Mouse (Mus musculus): ENCODE results near the gene Bdp1.

Bdp1 gene

DNA sequence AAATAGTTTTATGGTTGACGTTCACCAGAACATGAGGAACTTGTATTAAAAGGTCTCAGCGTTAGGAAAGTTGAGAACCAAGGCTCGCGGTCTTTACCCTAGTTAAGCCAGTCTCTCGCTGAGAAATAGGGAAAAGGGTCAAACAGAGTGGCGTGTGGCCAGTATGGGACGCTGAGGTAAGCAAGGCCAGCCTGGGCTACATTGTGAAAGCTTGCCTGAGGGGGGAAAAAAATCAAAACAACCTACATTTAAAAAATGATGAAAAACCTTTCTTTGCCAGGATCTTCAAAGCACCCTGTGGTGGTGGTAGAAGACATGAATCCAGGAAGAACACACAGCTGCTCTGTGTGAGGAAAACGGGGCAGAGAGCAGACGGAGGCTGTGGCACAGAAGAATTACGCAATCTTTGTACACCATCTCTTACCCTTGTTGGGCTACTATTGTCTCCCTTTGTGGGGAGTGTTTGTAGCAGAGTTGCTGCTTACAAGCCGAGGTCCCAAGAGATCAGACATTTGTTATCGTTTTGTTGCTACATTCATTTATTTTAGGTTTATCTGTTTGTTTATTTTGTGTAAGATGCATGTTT lies 97.9 kb downstream of the Bdp1 start:
- in situ Hi-C loops (cut with MboI; ENCODE audit: low sequenced_read_pairs): no loop called here

DNA sequence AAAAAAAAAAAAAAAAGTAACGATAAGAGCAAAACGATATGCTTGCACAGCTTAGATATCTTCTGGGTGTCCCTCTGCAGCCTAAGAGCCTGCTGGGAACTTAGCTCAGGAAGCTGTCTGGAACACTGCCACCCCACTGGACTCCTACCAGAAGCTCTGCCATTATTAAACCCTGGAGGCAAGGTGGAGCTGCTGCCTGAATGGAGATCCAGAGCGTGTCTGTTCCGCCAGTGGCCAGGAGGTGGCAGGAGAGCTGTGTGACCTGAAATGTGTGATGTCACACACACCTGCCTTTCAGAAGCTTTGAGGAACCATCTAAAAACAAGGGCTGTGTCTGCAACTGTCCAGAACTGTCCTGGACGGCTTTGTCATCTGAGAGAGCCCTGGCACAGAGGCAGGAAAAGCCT lies 102.1 kb downstream of the Bdp1 start:
- in situ Hi-C loops (cut with MboI; ENCODE audit: low sequenced_read_pairs): no loop called here

DNA sequence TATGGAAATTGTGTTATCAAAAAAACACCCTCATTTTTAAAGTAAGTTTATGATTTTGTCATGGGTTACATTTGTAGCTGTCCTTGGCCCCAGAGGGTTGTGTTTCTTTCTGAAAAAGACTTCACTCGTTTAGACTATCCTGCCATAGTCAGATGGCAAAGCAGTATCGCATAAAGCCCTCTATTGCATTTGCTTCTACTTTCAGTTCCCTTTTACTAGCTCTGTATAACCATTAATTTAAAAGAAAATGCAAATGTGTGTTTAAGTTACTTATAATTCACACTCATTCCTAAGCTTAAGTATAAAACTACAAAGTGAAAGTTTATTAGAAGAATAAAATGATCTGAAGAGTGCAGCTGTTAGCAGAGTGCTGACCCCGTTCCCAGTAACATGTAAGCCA lies 104.8 kb downstream of the Bdp1 start:
- in situ Hi-C loops (cut with MboI; ENCODE audit: low sequenced_read_pairs): loop anchor here (10.0 kb wide), 1 partner anchor 134 kb away; no protein-coding TSS in a partner anchor

DNA sequence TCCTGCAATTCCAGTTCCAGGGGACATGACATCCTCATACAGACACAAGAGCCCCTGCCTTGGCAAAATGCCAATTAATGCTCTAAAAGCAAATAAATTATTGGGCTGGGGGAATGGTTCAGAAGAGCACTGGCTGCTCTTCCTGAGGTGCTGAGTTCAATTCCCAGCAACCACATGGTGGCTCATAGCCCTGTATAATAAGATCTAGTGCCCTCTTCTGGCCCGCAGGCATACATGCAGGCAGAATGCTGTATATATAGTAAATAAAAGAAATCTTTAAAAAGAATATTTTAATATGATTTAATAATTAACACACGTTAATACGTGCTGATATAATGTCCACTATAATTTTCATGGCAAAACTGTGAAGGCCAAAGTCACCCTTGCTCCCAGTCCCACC lies 105.8 kb downstream of the Bdp1 start:
- in situ Hi-C loops (cut with MboI; ENCODE audit: low sequenced_read_pairs): loop anchor here (10.0 kb wide), 1 partner anchor 133 kb away; no protein-coding TSS in a partner anchor

DNA sequence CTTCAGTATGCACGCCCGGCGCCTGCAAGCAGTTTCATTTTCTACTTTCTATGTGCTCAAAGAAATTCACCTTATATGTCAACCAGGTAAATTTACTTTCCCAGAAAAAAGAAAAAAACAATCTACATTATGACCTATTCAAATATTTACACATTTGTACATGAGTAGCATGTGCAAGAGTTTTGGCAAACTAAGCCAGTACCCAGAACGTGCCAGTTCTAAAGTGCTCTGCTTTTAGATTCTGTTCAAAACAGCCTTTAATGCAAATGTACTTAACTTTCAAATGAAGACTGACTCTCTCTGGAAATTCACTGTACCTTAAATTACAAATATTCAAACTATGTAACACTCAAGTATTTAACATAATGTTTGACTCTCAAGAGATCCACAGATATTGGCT lies 114.3 kb downstream of the Bdp1 start:
- in situ Hi-C loops (cut with MboI; ENCODE audit: low sequenced_read_pairs): no loop called here

DNA sequence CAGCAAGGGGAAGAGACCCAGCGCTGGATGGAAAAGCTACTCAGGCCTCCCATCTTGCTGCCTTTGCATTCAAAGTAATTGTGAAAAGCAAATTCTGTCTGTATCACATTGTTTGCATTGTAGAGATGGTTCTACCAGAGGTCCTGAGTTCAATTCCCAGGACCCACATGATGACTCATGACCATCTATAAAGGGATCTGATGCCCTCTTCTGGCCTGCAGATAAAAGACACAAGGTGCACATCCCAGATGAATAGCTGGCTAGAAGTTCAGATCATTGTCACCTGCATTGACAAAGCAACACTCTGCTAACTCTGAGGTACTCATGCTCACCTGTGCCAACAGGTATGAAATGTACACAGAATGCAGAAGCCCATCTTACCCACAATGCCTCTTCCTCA lies 120.5 kb downstream of the Bdp1 start:
- in situ Hi-C loops (cut with MboI; ENCODE audit: low sequenced_read_pairs): no loop called here

DNA sequence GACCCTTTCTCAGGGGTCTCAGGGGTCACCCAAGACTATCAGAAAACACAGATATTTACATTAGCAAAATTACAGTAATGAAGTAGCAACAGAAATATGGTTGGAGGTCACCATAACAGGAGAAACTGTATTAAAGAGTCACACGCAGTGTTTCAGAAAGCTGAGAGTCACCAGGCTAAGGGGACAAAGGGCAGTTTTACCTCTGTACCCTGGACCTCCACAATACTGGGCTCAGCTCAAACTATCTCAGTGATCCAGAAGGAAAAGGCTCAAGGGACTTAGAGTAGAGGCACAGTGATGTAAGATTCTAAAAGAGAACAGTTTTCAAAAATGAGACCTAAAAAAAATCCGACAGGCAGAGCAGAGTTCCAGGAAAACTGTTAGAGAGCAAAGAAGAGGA lies 124.5 kb downstream of the Bdp1 start:
- in situ Hi-C loops (cut with MboI; ENCODE audit: low sequenced_read_pairs): no loop called here

DNA sequence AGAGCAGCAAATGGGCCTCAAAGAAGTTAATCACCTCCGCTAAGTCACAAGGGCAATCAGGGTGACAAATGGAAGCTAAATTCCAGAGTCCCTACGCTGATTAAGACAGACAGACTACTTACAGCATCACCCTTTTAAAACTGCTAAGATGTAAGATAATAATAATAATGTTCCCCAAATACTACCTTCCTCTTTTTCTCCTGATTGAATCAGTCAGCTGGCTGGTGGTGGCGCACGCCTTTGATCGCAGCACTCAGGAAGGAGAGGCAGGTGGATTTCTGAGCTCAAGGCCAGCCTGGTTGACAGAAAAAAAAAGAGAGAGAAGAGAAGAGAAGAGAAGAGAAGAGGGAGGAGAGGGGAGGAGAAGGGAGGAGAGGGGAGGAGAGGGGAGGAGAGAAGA lies 133.8 kb downstream of the Bdp1 start:
- in situ Hi-C loops (cut with MboI; ENCODE audit: low sequenced_read_pairs): no loop called here

All from CH12F3 (cell line).